Mouse (Mus musculus): ENCODE results near the gene D430042O09Rik.
A peak's percentile ranks its signal among the peaks of the same experiment; 100 is the strongest.

The D430042O09Rik gene

DNA sequence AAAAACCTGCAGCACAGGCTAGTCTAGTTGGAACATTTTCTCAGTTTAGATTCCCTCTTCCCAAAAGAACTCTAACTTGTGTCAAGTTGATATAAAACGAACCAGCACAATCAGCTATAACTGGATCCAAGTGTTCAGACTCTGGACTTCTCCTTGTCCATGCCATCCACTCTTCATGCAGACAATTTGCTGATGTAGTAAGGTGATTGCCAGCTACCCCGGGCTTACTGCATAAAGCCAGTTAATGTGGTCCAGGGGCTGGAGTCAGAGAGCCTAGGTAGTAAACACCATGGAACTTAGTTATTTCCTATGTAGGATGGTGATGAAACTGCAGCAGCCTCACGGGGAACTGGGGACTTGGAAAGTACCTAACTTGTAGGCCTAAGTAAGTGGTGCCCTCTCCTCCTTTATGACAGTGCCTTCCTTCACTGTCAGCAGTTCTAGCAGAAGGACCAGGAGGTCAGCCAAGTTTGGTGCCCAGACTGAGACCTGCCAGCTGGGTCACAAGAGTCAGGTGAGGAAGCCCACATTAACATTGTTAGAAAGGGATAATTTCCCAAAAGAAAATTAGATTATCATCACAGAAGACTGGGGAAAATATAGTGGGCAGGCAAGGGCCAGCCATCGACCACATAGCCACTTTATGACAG, 28.8 kb downstream of the D430042O09Rik start:
- DNase-seq (ENCODE audit: extremely low spot score, low read depth, low spot score) = no peak

- DNase-seq (ENCODE audit: extremely low spot score, low read depth, low spot score) = no peak
Measured at GRCm38 (mm10) chr7:125740521-125740920, 32.8 kb downstream of the D430042O09Rik start.

DNA sequence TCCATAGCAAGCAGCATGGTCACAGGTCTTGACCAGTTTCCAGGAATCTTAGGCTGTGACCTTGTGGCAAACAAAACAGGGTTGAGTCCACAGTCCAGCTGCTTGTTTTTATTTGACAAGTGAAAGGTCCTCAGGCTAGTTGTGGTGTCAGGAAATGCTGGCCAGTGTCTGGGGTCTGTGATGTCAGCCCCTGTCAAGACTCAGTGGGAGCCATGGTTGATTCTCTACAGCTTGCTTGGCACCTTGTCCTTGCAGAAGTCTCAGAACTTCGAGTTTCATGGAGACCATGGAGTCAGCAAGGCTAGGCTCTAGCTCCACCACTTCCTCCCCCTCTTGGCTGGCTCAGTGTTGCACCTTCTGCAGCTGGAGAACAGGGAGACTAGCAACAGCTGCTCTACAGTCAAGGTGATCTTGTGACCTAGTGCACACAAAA, 33.6 kb downstream of the D430042O09Rik start:
- no peak for DNase-seq (ENCODE audit: extremely low spot score, low read depth, low spot score)

- DNase-seq (ENCODE audit: extremely low spot score, low read depth, low spot score) = no peak
Measured at GRCm38 (mm10) chr7:125744774-125745173, 37.1 kb downstream of the D430042O09Rik start.

DNA sequence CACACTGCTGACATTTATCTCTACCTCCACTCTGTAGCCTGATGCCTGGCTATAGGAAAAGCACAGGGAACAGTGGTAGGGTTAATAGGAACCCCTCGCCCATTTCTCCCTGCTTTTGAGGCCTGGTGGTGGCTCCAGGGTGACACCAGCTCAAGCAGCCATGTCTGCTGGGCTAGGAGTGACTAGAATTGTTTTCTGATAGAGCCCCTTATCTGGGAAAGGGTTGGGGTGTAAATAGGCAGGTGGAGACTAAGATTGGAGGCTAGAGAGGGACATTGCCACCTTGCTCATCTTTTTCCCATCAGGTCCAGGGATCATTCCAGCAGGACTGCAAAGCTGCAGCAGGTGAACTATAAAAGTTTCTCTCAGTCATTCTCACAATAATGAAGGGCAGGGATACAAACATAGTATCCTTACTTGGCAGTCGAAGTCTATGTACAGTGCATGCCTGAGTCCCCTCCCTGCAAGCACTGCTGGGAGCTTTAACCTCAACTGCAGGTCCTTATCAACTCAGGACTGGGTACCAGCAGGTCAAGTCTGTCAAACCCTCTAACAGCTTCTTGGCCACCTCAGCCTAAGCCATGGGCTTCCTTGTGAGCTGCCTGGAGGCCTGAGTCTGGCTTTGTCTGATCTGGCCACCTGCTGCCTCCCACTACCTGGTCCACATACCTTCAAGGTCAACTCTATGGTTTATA, 39.1 kb downstream of the D430042O09Rik start:
- no peak for DNase-seq (ENCODE audit: extremely low spot score, low read depth, low spot score)

DNA sequence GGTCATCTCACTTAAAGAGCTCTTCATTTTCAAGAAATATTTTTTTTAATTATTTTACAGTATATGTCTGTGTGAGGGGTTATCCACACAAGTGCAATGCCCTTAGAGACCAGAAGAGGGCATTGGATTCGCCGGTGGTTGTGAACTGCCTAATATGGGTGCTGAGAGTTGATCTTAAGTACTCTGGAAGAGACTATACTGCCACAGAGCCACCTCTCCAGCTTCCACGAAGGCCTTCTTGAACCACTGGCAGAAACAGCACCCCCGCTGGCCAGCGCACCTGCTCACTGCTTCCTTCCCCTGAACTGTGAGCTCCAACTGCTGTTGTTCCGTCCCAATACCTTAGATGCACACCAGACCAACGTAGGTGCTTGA, 39.6 kb downstream of the D430042O09Rik start:
- no peak for DNase-seq (ENCODE audit: extremely low spot score, low read depth, low spot score)

GRCm38 (mm10) chr7:125748186-125748585, 40.5 kb downstream of the D430042O09Rik start:
- DNase-seq (ENCODE audit: extremely low spot score, low read depth, low spot score) = peak; percentile 41

DNA sequence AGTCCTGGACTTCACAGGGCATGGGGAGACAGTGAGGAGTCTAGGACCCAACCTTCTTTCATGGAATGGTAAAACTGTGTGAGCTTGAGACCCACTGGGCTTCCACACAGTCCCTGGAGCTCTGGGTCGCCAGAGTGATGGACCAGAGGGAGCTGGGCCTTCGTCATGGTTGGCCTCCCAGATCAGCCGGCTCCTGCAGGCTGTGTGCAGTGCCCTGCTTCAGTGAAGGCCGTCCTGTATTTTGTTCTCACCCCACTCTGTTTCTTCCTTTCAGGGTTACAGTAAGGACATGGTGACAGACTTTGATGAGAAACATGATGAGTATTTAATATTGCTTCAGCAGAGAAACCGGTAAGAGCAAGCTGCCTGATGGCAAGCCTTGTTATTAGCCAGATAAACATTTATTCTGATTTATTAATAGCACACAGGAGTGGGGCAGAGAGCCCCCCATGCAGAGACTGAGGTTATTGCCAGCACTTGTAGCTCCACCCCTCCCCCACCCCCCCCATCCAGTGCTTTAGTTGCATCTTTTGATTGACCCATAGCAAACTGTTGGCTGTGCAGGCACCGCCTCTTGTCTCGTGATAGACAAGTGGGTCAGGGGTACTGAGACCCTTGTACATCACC, 45.1 kb downstream of the D430042O09Rik start:
- DNase-seq (ENCODE audit: extremely low spot score, low read depth, low spot score) = no peak

DNA sequence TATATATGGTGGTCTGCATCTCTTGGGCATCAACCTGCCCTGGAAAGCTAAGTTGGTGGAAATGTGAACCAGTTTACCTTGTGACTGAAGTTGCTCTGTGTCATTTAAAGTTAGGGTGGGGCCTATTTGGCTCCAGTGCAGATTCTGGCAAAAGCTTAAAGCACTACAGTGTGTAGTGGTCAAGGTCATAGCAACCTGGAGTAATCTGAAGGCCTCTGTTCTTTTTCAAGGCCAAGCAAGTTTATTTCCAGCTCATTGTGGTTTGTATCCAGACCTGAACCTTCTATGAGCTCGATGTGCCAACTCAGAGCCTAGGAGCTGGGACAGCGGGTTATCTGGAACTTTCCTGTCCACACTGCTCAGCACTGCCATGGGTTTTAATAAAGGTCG, 45.6 kb downstream of the D430042O09Rik start:
- DNase-seq (ENCODE audit: extremely low spot score, low read depth, low spot score) = no peak

- no peak for DNase-seq (ENCODE audit: extremely low spot score, low read depth, low spot score)
Measured at GRCm38 (mm10) chr7:125756806-125757205, 49.1 kb downstream of the D430042O09Rik start.

GRCm38 (mm10) chr7:125757896-125758623, 50.4 kb downstream of the D430042O09Rik start:
- DNase-seq (ENCODE audit: extremely low spot score, low read depth, low spot score) = no peak

GRCm38 (mm10) chr7:125762289-125762688, 54.6 kb downstream of the D430042O09Rik start:
- DNase-seq (ENCODE audit: extremely low spot score, low read depth, low spot score) = no peak

GRCm38 (mm10) chr7:125762883-125763830, 55.5 kb downstream of the D430042O09Rik start:
- peak; percentile 6 for DNase-seq (ENCODE audit: extremely low spot score, low read depth, low spot score)

DNA sequence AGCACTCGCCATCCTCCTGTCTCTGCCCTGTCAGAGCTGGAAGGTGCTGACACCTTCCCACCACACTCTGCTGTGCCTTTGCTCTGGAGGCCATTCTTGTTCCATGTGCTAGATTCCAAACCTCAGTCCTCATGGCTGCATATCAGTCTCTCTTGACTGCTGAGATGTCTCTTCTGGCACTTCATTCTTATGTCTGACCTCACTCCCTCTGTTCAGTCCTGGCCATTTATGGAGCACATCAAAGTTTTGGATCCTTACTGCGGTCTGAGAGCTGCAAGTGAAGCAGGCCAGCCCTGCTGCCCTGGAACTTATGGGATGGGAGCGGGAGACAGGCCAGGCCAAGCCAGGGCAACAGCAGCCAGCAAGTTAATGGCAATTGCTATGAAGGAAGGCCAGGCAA, 56.7 kb downstream of the D430042O09Rik start:
- DNase-seq (ENCODE audit: extremely low spot score, low read depth, low spot score) = no peak

DNA sequence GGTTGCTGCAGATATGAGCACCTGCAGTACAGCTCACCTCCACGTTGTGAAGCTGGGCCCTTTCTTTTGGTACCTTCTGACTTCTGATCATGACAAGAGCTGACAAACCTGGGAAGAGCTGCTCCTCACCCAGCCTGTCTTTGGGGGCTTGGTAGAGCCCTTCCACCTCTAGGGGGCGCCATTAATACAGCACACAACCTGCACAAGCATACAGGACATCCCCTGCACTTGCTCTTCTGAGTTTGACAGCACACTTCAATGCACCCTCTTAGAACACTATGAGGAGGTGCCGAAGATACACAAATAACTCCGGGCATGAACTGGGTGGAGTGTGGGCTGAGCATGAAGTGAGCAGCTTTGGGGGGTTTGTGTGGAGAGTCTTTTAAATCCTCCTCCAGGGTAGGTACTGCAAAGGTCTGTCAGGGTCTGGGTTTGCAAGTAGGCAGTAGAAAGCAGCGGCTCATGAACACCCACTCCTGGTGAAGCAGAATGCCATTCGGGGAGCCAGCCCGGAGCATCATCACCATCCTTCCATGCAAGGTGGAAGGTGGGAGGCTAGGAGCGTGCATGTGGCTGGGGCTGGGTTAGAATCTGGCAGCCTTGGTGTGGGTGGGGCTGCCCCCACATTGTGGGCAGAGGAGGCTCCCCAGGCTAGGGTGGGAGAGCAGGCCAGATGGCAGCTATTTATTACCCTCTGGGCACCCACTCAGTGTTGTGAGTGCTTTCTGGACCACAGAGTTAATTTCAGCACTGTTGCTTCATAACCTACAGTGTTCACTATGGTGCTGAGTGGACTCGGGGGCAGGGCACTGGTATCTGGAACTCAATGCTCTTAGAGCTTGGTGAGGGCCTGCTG, 59.5 kb downstream of the D430042O09Rik start:
- DNase-seq (ENCODE audit: extremely low spot score, low read depth, low spot score) = peak; percentile 18

- DNase-seq (ENCODE audit: extremely low spot score, low read depth, low spot score) = no peak
Measured at GRCm38 (mm10) chr7:125772961-125773571, 65.4 kb downstream of the D430042O09Rik start.

DNA sequence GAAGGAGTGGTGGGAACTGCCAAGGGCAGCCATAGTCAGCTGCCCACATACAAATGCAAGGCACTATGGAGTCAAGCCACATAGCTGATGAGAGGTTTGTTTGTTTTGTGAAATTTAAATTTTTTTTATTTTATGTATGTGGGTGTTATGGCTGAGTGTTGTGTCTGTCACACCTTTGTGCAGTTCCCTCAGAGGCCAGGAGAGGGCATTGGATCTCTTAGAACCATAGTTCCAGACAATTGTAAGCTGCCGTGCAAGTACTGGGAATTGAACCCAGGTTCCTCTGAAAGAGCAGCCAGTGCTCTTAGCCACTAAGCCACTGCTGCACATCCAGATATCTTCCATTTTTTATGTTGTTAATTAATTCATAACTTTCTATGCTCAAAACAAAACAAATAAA, 75.5 kb downstream of the D430042O09Rik start:
- no peak for DNase-seq (ENCODE audit: extremely low spot score, low read depth, low spot score)

- no peak for DNase-seq (ENCODE audit: extremely low spot score, low read depth, low spot score)
Measured at GRCm38 (mm10) chr7:125786105-125786504, 78.4 kb downstream of the D430042O09Rik start.

DNA sequence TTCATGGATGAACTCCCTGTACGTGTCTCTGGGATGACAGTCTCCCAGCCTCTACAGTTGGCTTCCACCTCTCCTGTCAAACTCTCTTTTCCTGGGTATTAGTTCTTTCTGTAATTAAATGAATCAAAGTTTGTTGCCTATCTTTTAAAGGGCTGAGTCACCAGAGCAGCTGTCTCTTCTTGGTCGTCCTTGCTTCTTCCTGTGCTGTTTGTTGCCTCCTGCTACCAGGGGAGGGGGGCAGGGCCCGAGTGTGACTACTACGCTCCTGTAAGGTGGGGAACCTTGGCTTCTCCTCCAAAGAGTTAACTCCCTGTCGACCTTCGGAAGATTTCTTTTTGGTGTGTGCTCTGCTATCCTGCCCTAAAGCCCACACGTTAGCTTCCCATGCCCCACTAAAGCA, 79.4 kb downstream of the D430042O09Rik start:
- no peak for DNase-seq (ENCODE audit: extremely low spot score, low read depth, low spot score)
